Mouse (Mus musculus) myocyte (in vitro differentiated cells): ENCODE data around the gene Fkbp5.

Experiments
- MAX ChIP-seq: IDR thresholded peaks from one replicate; pipeline ENCODE4 v1.6.1; 2011; ENCODE audit warnings: low read depth, mild to moderate bottlenecking, control low read depth
- MYOG ChIP-seq, 3 experiments: IDR thresholded peaks; one replicate each; pipeline ENCODE4 v1.6.1; 2011; ENCODE audit warnings: control low read depth in 2 of 3, low read depth in 2 of 3, mild to moderate bottlenecking in 2 of 3; ENCODE audit not compliant: insufficient read length in 2 of 3, control insufficient read depth in 1 of 3, insufficient read depth in 1 of 3
- POLR2A ChIP-seq: IDR thresholded peaks from one replicate; pipeline ENCODE4 v1.6.1; 2011; ENCODE audit warnings: low read depth, mild to moderate bottlenecking, control low read depth, moderate library complexity; ENCODE audit not compliant: insufficient read length
- SRF ChIP-seq: IDR thresholded peaks from one replicate; pipeline ENCODE4 v1.6.1; 2011; ENCODE audit warnings: low read depth; ENCODE audit not compliant: control insufficient read depth, insufficient read length
- TCF12 ChIP-seq: IDR thresholded peaks from one replicate; pipeline ENCODE4 v1.6.1; 2011; ENCODE audit warnings: mild to moderate bottlenecking, control low read depth; ENCODE audit not compliant: poor library complexity, insufficient read depth, severe bottlenecking
- USF1 ChIP-seq: IDR thresholded peaks from one replicate; pipeline ENCODE4 v1.6.1; 2011; ENCODE audit warnings: low read depth, mild to moderate bottlenecking, control low read depth, moderate library complexity

- TF ChIP-seq MYOG (IDR thresholded peaks at IDR 0.05; ENCODE audit: control insufficient read depth in 1 of 3, insufficient read depth in 1 of 3, insufficient read length in 2 of 3, low read depth in 2 of 3): no peak
- no peak for TF ChIP-seq TCF12
- TF ChIP-seq SRF: no peak
- no peak for TF ChIP-seq POLR2A
- TF ChIP-seq USF1: no peak
- no peak for TF ChIP-seq MAX
These were observed 65.8 kb downstream of the Fkbp5 start for GRCm38 (mm10) chr17:28451487-28451886.
